Mouse (Mus musculus): ENCODE data around the gene Fryl.

DNA sequence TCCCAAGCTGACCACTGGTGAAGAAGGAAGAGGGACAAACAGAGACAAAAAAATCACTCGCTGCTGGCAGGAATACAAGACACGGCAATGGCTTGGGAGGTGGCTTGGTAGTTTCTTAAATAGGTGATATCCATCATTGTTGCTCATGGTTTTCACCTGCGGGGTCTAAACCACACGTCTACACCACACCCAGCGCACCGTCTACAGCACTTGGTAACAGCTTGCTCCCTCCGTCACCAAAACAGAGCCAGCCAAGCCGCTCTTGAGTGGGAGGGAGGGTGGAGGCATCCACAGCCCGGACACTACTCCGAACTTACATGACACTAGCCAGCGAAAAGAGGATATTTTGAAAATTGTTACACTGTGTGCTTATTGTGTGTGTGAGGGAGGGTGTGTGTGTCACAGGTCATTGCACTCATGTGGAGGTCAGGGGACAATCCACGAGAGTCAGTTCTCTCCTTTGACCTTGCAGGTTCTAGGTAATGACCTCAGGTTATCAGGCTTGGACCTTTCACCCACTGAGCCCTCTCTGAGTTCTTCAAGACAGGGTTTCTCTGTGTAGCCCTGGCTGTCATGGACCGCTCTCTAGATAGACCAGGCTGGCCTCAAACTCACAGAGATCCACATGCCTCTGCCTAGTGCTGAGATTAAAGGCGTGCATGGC lies 102.5 kb downstream of the Fryl start:
- no peak for TF ChIP-seq POLR2A (IDR thresholded peaks at IDR 0.05; ENCODE audit: borderline replicate concordance, extremely low read depth, low read depth, low read length)
- TF ChIP-seq CTCF (IDR thresholded peaks at IDR 0.05; ENCODE audit: insufficient read depth, low read length): no peak
